Mouse (Mus musculus) heart, embryonic 14.5 days (tissue): ENCODE data around the gene Coa5. TPM values are rescaled to one million over a fixed set of nuclear protein-coding genes. Genes with fewer than 3 reads are reported as not detected.

Source experiments
- polyA plus RNA-seq: library from polyadenylated mRNA; unstranded; fragments of >200 nt; fragmentation: Nextera tagmentation; extraction: Ambion mirVana; gene quantifications from 2 replicates; pipeline ENCODE4 v1.2.1, GENCODE M21; 2014

Coa5 gene
- polyA plus RNA-seq, 1 experiment from 2014 or later, result 72.0 TPM

Other genes with a start within 250 kb of the Coa5 start
- gene Cnga3, start 215.7 kb downstream of the Coa5 start, polyA plus RNA-seq, result not detected in 2 replicates
- 13.7 and 15.5 TPM in 2 replicates for gene Inpp4a, start 130.2 kb downstream of the Coa5 start, polyA plus RNA-seq
- 83.8 and 91.0 TPM in 2 replicates for gene Unc50, start within 50 bp of the Coa5 start, polyA plus RNA-seq
- gene Mgat4a, start 110.9 kb upstream of the Coa5 start, polyA plus RNA-seq, result 4.9 and 5.8 TPM in 2 replicates